Mouse (Mus musculus) spleen, adult 2 months (tissue): ENCODE data around the gene Znhit6. TPM values are rescaled to one million over a fixed set of nuclear protein-coding genes. Genes with fewer than 3 reads are reported as not detected.

Source experiments
- DNase-seq, 2 experiments: peaks; one replicate each; pipeline versions ENCODE4 v3.0.0 to v3.0.0-alpha.2; 2012 to 2021; ENCODE audit warnings: low spot score in 2 of 2, low read depth in 1 of 2
- H3K27ac ChIP-seq: fragments of 200-500 bp; 2 replicates; pipeline ENCODE4 v1.5.1; 2012; ENCODE audit warnings: low read length, inconsistent platforms; ENCODE audit not compliant: insufficient read depth
- H3K27me3 ChIP-seq: fragments of 200-500 bp; 2 replicates; pipeline ENCODE4 v1.6.1; 2012; ENCODE audit warnings: mild to moderate bottlenecking, moderate library complexity, low read length, inconsistent platforms; ENCODE audit not compliant: control insufficient read depth, insufficient read depth
- H3K36me3 ChIP-seq: fragments of 200-500 bp; 2 replicates; pipeline ENCODE4 v1.6.1; 2012; ENCODE audit warnings: mild to moderate bottlenecking, low read length, inconsistent platforms; ENCODE audit not compliant: control insufficient read depth, insufficient read depth
- H3K4me1 ChIP-seq: fragments of 200-500 bp; 2 replicates; pipeline ENCODE4 v1.6.1; 2011; ENCODE audit warnings: inconsistent platforms; ENCODE audit not compliant: control insufficient read depth, insufficient read depth, insufficient read length
- H3K4me3 ChIP-seq: fragments of 200-500 bp; 2 replicates; pipeline ENCODE4 v1.5.1; 2011; ENCODE audit warnings: mild to moderate bottlenecking, inconsistent platforms; ENCODE audit not compliant: insufficient read depth, insufficient read length; ENCODE audit errors: extremely low read depth
- CTCF ChIP-seq: fragments of 200-500 bp; IDR thresholded peaks from 2 replicates; pipeline ENCODE4 v1.5.1; 2011; ENCODE audit warnings: mild to moderate bottlenecking, inconsistent platforms; ENCODE audit not compliant: insufficient read depth, insufficient read length, insufficient replicate concordance; ENCODE audit errors: extremely low read depth
- POLR2A ChIP-seq: fragments of 200-500 bp; IDR thresholded peaks from 2 replicates; pipeline ENCODE4 v1.6.1; 2011; ENCODE audit warnings: low read depth, low read length, inconsistent platforms
- WGBS: fragments of 180-500 bp; shearing (Covaris S2); methylation state at CpG from one replicate; pipeline ENCODE4 v1.1.7; 2018; 5-methylcytosine and 5-hydroxymethylcytosine counted together
- polyA plus RNA-seq: library from polyadenylated mRNA; depleted of rRNA; stranded (reverse); fragments of >200 nt; gene quantifications from 2 replicates; pipeline ENCODE4 v1.2.3, GENCODE M21; 2012

Gene Znhit6
- polyA plus RNA-seq, 1 experiment = 2.5 TPM

GRCm38 (mm10) chr3:145621209-145621608, 45.2 kb downstream of the Znhit6 start:
- WGBS = 83% methylated on average over 4 of the region's 4 CpGs
- no peaks in the 10 kb centered on the region for H3K27me3 ChIP-seq
- no peak overlapping the region for H3K4me3 ChIP-seq
- H3K27ac ChIP-seq = no peak overlapping the region
- no peaks in the 10 kb centered on the region for H3K36me3 ChIP-seq
- TF ChIP-seq CTCF = no peak
- no peak for TF ChIP-seq POLR2A
- H3K4me1 ChIP-seq = no peaks in the 10 kb centered on the region
- no peak for DNase-seq

DNA sequence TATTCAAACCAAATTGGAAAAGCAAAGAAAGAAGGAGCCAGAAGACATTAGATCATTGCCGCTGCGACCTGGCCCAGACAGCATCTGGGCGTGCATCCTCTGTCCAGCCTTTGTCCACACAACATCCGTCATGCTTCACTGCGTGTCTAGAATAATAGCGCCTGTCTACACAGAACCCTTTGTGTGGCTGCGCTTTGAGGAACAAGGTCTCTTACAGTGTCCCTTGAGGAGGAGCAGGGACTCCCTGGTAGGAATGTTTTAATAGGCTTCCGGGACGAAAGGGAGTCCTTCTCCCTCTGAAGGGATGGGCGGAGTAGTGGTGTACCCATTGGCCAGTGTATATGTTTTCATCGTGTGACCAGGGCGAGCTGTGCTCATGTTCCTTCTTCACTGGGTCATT, 47.0 kb downstream of the Znhit6 start:
- no peak for TF ChIP-seq CTCF
- TF ChIP-seq POLR2A = no peak
- H3K27me3 ChIP-seq = no peaks in the 10 kb centered on the region
- no peak for DNase-seq
- H3K27ac ChIP-seq = no peak overlapping the region
- WGBS = 90% methylated on average over 12 of the region's 12 CpGs
- H3K4me3 ChIP-seq = no peak overlapping the region
- H3K36me3 ChIP-seq = no peaks in the 10 kb centered on the region
- H3K4me1 ChIP-seq = no peaks in the 10 kb centered on the region

DNA sequence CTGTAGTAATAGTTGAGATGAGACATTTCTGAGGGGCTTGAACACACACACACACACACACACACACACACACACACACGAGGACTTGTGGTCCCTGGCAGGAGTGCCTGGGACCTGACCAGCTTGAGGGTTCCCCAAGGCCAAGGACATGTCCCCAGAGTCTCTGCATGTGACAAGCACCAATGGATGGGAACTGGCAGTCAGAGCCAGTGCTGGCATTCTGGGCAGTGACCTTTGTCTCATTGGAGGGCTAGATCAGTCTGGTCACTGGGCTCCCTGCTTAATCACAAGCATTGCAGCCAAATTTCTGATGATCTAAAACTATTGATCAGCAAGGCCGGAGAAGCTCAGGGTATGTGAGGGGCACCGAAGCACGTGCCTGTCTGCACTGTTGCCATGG, 48.8 kb downstream of the Znhit6 start:
- Histone ChIP-seq H3K27me3 (no peaks in the 10 kb centered on the region), H3K27ac (no peak overlapping the region), H3K36me3 (no peaks in the 10 kb centered on the region), H3K4me1 (no peaks in the 10 kb centered on the region), H3K4me3 (no peak overlapping the region)
- no peak for DNase-seq
- WGBS = 73% methylated on average over 4 of the region's 4 CpGs
- no peak for TF ChIP-seq CTCF
- no peak for TF ChIP-seq POLR2A

- 89% methylated on average over 9 of the region's 9 CpGs for WGBS
- no peak for TF ChIP-seq CTCF
- TF ChIP-seq POLR2A = no peak
- H3K27ac ChIP-seq = no peak overlapping the region
Measured at GRCm38 (mm10) chr3:145625546-145625945, 49.5 kb downstream of the Znhit6 start.

GRCm38 (mm10) chr3:145626063-145626462, 50.1 kb downstream of the Znhit6 start:
- H3K27ac ChIP-seq = no peak overlapping the region
- no peaks in the 10 kb centered on the region for H3K4me1 ChIP-seq
- H3K4me3 ChIP-seq = no peak overlapping the region
- H3K36me3 ChIP-seq = no peaks in the 10 kb centered on the region
- TF ChIP-seq CTCF = no peak
- TF ChIP-seq POLR2A = no peak
- no peak for DNase-seq
- WGBS = 92% methylated on average over 1 of the region's 1 CpGs
- no peaks in the 10 kb centered on the region for H3K27me3 ChIP-seq

More at GRCm38 (mm10) chr3:145625546-145625945, 49.5 kb downstream of the Znhit6 start:
- DNase-seq = no peak
- Histone ChIP-seq H3K4me3 (no peak overlapping the region), H3K4me1 (no peaks in the 10 kb centered on the region), H3K27me3 (no peaks in the 10 kb centered on the region), H3K36me3 (no peaks in the 10 kb centered on the region)

DNA sequence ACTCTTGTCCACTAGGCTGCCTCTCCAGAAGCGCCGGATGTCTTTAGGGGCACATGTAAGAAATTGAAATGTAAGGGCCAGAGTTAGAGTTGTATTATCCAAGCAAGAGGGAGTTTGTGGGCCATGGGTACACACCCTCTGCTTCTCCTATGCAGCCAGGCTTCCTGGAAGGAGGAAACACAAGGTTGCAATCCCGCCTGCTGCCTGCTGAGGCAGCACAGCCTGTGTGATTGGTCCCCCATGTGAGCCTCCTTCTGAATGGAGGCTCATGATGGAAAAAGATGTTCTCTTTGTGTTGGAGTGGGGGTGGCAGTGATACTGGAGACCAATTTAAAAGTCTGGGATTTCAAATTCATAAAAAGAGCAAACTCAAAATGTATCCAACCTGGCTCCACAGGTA, 51.8 kb downstream of the Znhit6 start:
- no peak for DNase-seq
- Histone ChIP-seq H3K27me3 (no peaks in the 10 kb centered on the region), H3K4me3 (no peak overlapping the region), H3K4me1 (no peaks in the 10 kb centered on the region), H3K36me3 (no peaks in the 10 kb centered on the region), H3K27ac (no peak overlapping the region)
- no peak for TF ChIP-seq CTCF
- no peak for TF ChIP-seq POLR2A
- WGBS = 89% methylated on average over 3 of the region's 3 CpGs

- Histone ChIP-seq H3K4me1 (no peaks in the 10 kb centered on the region), H3K27me3 (no peaks in the 10 kb centered on the region), H3K36me3 (no peaks in the 10 kb centered on the region), H3K27ac (no peak overlapping the region), H3K4me3 (no peak overlapping the region)
- TF ChIP-seq POLR2A (no peak), CTCF (no peak)
- DNase-seq = no peak
- WGBS = 80% methylated on average over 5 of the region's 5 CpGs
Measured at GRCm38 (mm10) chr3:145628643-145629042, 52.6 kb downstream of the Znhit6 start.
